Mouse (Mus musculus) limb, embryonic 14.5 days (tissue): Measurements from ENCODE around the gene Itga3. TPM values are rescaled to one million over a fixed set of nuclear protein-coding genes. Genes with fewer than 3 reads are reported as not detected.

Source experiments
- ATAC-seq: fragments of 200-750 bp; cut with Nextera tagmentation; 2 replicates; pipeline ENCODE4 v1.8.0; 2017; ENCODE audit warnings: low read depth, moderate number of reproducible peaks, moderate TSS enrichment; ENCODE audit not compliant: low FRiP score
- DNase-seq: peaks from one replicate; pipeline ENCODE4 v3.0.0-alpha.2; 2015; ENCODE audit warnings: low spot score
- H3K27ac ChIP-seq: fragments of 300-500 bp; sonication (generic); replicated peaks from 2 replicates; pipeline ENCODE4 v1.5.1; 2014; ENCODE audit warnings: low read depth, mild to moderate bottlenecking, low read length, moderate library complexity, mixed read lengths
- H3K27me3 ChIP-seq: fragments of 300-500 bp; sonication (generic); 2 replicates; pipeline ENCODE4 v1.6.1; 2014; ENCODE audit warnings: low read length, mixed read lengths; ENCODE audit not compliant: control insufficient read depth, insufficient read depth
- H3K36me3 ChIP-seq: fragments of 300-500 bp; sonication (generic); 2 replicates; pipeline ENCODE4 v1.6.1; 2014; ENCODE audit warnings: mild to moderate bottlenecking, low read length, moderate library complexity, mixed read lengths; ENCODE audit not compliant: control insufficient read depth, insufficient read depth
- H3K4me1 ChIP-seq: fragments of 300-500 bp; sonication (generic); 2 replicates; pipeline ENCODE4 v1.6.1; 2014; ENCODE audit warnings: antibody characterized with exemption, low read length, mixed read lengths; ENCODE audit not compliant: control insufficient read depth, insufficient read depth
- H3K4me2 ChIP-seq: fragments of 300-500 bp; sonication (generic); replicated peaks from 2 replicates; pipeline ENCODE4 v1.6.1; 2014; ENCODE audit warnings: low read depth, mild to moderate bottlenecking, low read length, moderate library complexity; ENCODE audit not compliant: severe bottlenecking
- H3K4me3 ChIP-seq: fragments of 300-500 bp; sonication (generic); replicated peaks from 2 replicates; pipeline ENCODE4 v1.5.1; 2014; ENCODE audit warnings: low read length
- H3K9ac ChIP-seq: fragments of 300-500 bp; sonication (generic); 2 replicates; pipeline ENCODE4 v1.6.1; 2014; ENCODE audit warnings: mild to moderate bottlenecking, low read depth, low read length, moderate library complexity; ENCODE audit not compliant: severe bottlenecking
- H3K9me3 ChIP-seq: fragments of 300-500 bp; sonication (generic); 2 replicates; pipeline ENCODE4 v1.6.1; 2016; ENCODE audit warnings: low read length; ENCODE audit not compliant: control insufficient read depth
- POLR2A ChIP-seq: fragments of 200-500 bp; IDR thresholded peaks from 2 replicates; pipeline ENCODE4 v1.8.0; 2012; ENCODE audit warnings: inconsistent platforms, mild to moderate bottlenecking, moderate library complexity, borderline replicate concordance; ENCODE audit not compliant: insufficient read depth, insufficient read length; ENCODE audit errors: extremely low read depth
- WGBS: fragments of 180-500 bp; shearing (Covaris S2); extraction: QIAGEN DNeasy Blood & Tissue Kit; methylation state at CpG from one replicate; pipeline ENCODE4 v1.1.7; 2014; 5-methylcytosine and 5-hydroxymethylcytosine counted together
- polyA plus RNA-seq, 2 experiments: library from polyadenylated mRNA; depleted of rRNA in 1 of 2; stranded (reverse) in 1 of 2; unstranded in 1 of 2; fragments of >200 nt; fragmentation: Nextera tagmentation in 1 of 2; extraction: Ambion mirVana in 1 of 2; gene quantifications; 2 replicates each; pipeline versions ENCODE4 v1.2.1 to v1.2.3; 2012 to 2014

Itga3 gene
- polyA plus RNA-seq, 2 experiments: 8.6 to 12.7 TPM

GRCm38 (mm10) chr11:95046980-95047680 lies 29.5 kb downstream of the Itga3 start:
- ATAC-seq (peak; percentile 64), DNase-seq (peak; percentile 62)
- H3K9me3 ChIP-seq: no peaks in the 10 kb centered on the region
- H3K4me2 ChIP-seq: no peak overlapping the region
- H3K4me3 ChIP-seq: no peak overlapping the region
- H3K9ac ChIP-seq: no peak overlapping the region
- TF ChIP-seq POLR2A: 0 out of 2 replicates have a peak, but pooled peaks have one; percentile 28
- H3K27ac ChIP-seq: no peak overlapping the region
- H3K36me3 ChIP-seq: no peaks in the 10 kb centered on the region
- 61% methylated on average over 9 of the region's 9 CpGs for WGBS
- H3K4me1 ChIP-seq: no peaks in the 10 kb centered on the region
- H3K27me3 ChIP-seq: no peaks in the 10 kb centered on the region

- Histone ChIP-seq H3K4me2 (no peak overlapping the region), H3K27me3 (no peaks in the 10 kb centered on the region), H3K27ac (no peak overlapping the region), H3K4me1 (peaks cover 12% of the 10 kb centered on the region), H3K9ac (no peak overlapping the region), H3K36me3 (no peaks in the 10 kb centered on the region), H3K9me3 (no peaks in the 10 kb centered on the region), H3K4me3 (no peak overlapping the region)
- WGBS: 58% methylated on average over 12 of the region's 13 CpGs
- no peak for DNase-seq
- ATAC-seq: no peak
- no peak for TF ChIP-seq POLR2A
Measured at GRCm38 (mm10) chr11:95044185-95044870, 32.3 kb downstream of the Itga3 start.

- H3K4me2 ChIP-seq: no peak overlapping the region
- DNase-seq: no peak
- TF ChIP-seq POLR2A: no peak
- no peak overlapping the region for H3K4me3 ChIP-seq
- no peaks in the 10 kb centered on the region for H3K9me3 ChIP-seq
- WGBS: 50% methylated on average over 7 of the region's 7 CpGs
- H3K36me3 ChIP-seq: peaks cover 4% of the 10 kb centered on the region; the same call in 1 of the 2 replicates
- ATAC-seq: no peak
- H3K27me3 ChIP-seq: no peaks in the 10 kb centered on the region
- no peak overlapping the region for H3K27ac ChIP-seq
- peaks cover 12% of the 10 kb centered on the region for H3K4me1 ChIP-seq
- H3K9ac ChIP-seq: no peak overlapping the region
Measured at GRCm38 (mm10) chr11:95043608-95044007, 33.0 kb downstream of the Itga3 start.

- Histone ChIP-seq H3K36me3 (peaks cover 10% of the 10 kb centered on the region; the same call in 1 of the 2 replicates), H3K9ac (no peak overlapping the region), H3K9me3 (no peaks in the 10 kb centered on the region), H3K4me3 (no peak overlapping the region), H3K27ac (no peak overlapping the region), H3K27me3 (no peaks in the 10 kb centered on the region), H3K4me2 (no peak overlapping the region), H3K4me1 (peaks cover 12% of the 10 kb centered on the region)
- DNase-seq (no peak), ATAC-seq (no peak)
- no peak for TF ChIP-seq POLR2A
- 86% methylated on average over 4 of the region's 4 CpGs for WGBS
Measured at GRCm38 (mm10) chr11:95043060-95043459, 33.5 kb downstream of the Itga3 start.

- Histone ChIP-seq H3K36me3 (peaks cover 15% of the 10 kb centered on the region; the same call in 1 of the 2 replicates), H3K4me2 (peak overlapping the region; percentile 91), H3K27me3 (no peaks in the 10 kb centered on the region), H3K4me3 (peak overlapping the region; percentile 79), H3K9me3 (no peaks in the 10 kb centered on the region), H3K9ac (peak overlapping the region; percentile 14; the same call in 1 of the 2 replicates), H3K27ac (0 out of 2 replicates have a peak overlapping the region, but pooled peaks have one; percentile 50), H3K4me1 (peaks cover 12% of the 10 kb centered on the region)
- DNase-seq (peak; percentile 92), ATAC-seq (no peak)
- TF ChIP-seq POLR2A: no peak
- under 1% methylated on average over 11 of the region's 11 CpGs for WGBS
Measured at GRCm38 (mm10) chr11:95042096-95042495, 34.5 kb downstream of the Itga3 start.
